Mouse (Mus musculus): Measurements from ENCODE around the gene St7l.

The St7l gene

GRCm38 (mm10) chr3:104963331-104964276, 99.8 kb downstream of the St7l start:
- no peak for DNase-seq (ENCODE audit: low spot score in 2 of 2)

- no peak for DNase-seq (ENCODE audit: low spot score in 2 of 2)
Measured at GRCm38 (mm10) chr3:104965070-104965855, 101.5 kb downstream of the St7l start.

GRCm38 (mm10) chr3:104965991-104966554, 102.3 kb downstream of the St7l start:
- DNase-seq (ENCODE audit: low spot score in 2 of 2), result no peak

- peak; percentile 50 to 63 for DNase-seq (ENCODE audit: low spot score in 2 of 2)
Measured at GRCm38 (mm10) chr3:104967548-104968300, 103.9 kb downstream of the St7l start.
